Mouse (Mus musculus): ENCODE results near the gene Cckbr.

Cckbr gene

GRCm38 (mm10) chr7:105497881-105498280 lies 72.3 kb downstream of the Cckbr start:
- no peak for DNase-seq (ENCODE audit: low spot score in 2 of 2)

GRCm38 (mm10) chr7:105498854-105499492 lies 73.4 kb downstream of the Cckbr start:
- no peak for DNase-seq (ENCODE audit: low spot score in 2 of 2)

GRCm38 (mm10) chr7:105499676-105500075 lies 74.1 kb downstream of the Cckbr start:
- no peak for DNase-seq (ENCODE audit: low spot score in 2 of 2)

GRCm38 (mm10) chr7:105501984-105502383 lies 76.5 kb downstream of the Cckbr start:
- DNase-seq (ENCODE audit: low spot score in 2 of 2), result no peak

- DNase-seq (ENCODE audit: low spot score in 2 of 2), result no peak
Observed at GRCm38 (mm10) chr7:105507257-105507656, 81.7 kb downstream of the Cckbr start.

GRCm38 (mm10) chr7:105510143-105510542 lies 84.6 kb downstream of the Cckbr start:
- DNase-seq (ENCODE audit: low spot score in 2 of 2), result peak in 1 of 2 experiments; percentile 34

GRCm38 (mm10) chr7:105513845-105514291 lies 88.3 kb downstream of the Cckbr start:
- DNase-seq (ENCODE audit: low spot score in 2 of 2), result no peak

- no peak for DNase-seq (ENCODE audit: low spot score in 2 of 2)
Observed at GRCm38 (mm10) chr7:105514561-105514960, 89.0 kb downstream of the Cckbr start.

GRCm38 (mm10) chr7:105515178-105515577 lies 89.6 kb downstream of the Cckbr start:
- no peak for DNase-seq (ENCODE audit: low spot score in 2 of 2)

GRCm38 (mm10) chr7:105516669-105517360 lies 91.3 kb downstream of the Cckbr start:
- DNase-seq (ENCODE audit: low spot score in 2 of 2), result no peak

GRCm38 (mm10) chr7:105519336-105519735 lies 93.8 kb downstream of the Cckbr start:
- peak; percentile 56 to 82 for DNase-seq (ENCODE audit: low spot score in 2 of 2)

GRCm38 (mm10) chr7:105519771-105520170 lies 94.2 kb downstream of the Cckbr start:
- no peak for DNase-seq (ENCODE audit: low spot score in 2 of 2)

- no peak for DNase-seq (ENCODE audit: low spot score in 2 of 2)
Observed at GRCm38 (mm10) chr7:105520201-105520600, 94.7 kb downstream of the Cckbr start.

Measured in frontal cortex, postnatal 10 days (tissue).